Mouse (Mus musculus) liver, adult 2 months (tissue): ENCODE measurements around the gene Ddn.

Source experiments
- CTCF ChIP-seq: fragments of 200-500 bp; IDR thresholded peaks from 2 replicates; pipeline ENCODE4 v1.5.1; 2011; ENCODE audit warnings: low read depth, low read length, control low read depth
- POLR2A ChIP-seq: fragments of 200-500 bp; IDR thresholded peaks from 2 replicates; pipeline ENCODE4 v1.6.1; 2011; ENCODE audit warnings: low read length, control low read depth; ENCODE audit not compliant: insufficient read depth; ENCODE audit errors: extremely low read depth

- TF ChIP-seq POLR2A (no peak), CTCF (no peak)
Observed at GRCm38 (mm10) chr15:98835291-98835690, 26.0 kb upstream of the Ddn start.
